14 mouse cellular contexts compared by ENCODE assay signal in the genomic region with DNA sequence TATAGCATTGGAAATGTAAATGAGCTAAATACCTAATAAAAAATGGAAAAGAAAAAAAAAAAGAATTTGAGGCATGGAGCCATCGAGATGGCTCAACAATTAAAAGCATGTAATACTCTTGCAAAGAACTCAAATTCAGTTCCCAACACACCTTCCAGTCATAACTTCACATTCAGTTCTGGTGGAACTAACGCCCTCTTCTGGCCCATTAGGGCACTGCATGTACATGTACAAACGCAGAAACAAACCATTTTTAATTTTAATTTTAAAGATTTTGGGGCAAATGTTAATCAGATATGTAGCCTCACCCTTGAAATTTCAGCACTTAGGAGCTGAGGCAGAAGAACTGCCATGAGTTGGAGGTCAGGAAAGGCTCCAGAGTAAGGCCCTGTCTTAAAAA. TPM values are rescaled to one million over a fixed set of nuclear protein-coding genes. Genes with fewer than 3 reads are reported as not detected.
A peak's percentile ranks its signal among the peaks of the same experiment; 100 is the strongest.
DNase-seq lines count a peak whose midpoint lies in the region; ATAC-seq and TF ChIP-seq lines count a peak whose summit lies in the region.
"Had no signal": no experiment of that assay in that cellular context is flagged by ENCODE, and none has a peak within 500 bp of the region (broad histone marks: within the 10 kb centered on the region; RNA-seq: fewer than 3 reads in every experiment).

No protein-coding gene starts in this region.

- no peak overlapping the region for H3K9ac ChIP-seq in forebrain, postnatal 0 days
- no peak overlapping the region for H3K9ac ChIP-seq in forebrain, embryonic 11.5 days (ENCODE audit: low read length)
- H3K9ac ChIP-seq: heart, embryonic 15.5 days had no signal

- ATAC-seq in forebrain, postnatal 0 days, result no peak
- ATAC-seq in forebrain, embryonic 11.5 days (replicated peaks; ENCODE audit: low FRiP score), result no peak

- H3K36me3 ChIP-seq in forebrain, postnatal 0 days (ENCODE audit: insufficient read depth), result no peaks in the 10 kb centered on the region
- H3K36me3 ChIP-seq in forebrain, embryonic 11.5 days (ENCODE audit: control insufficient read depth, insufficient read depth, low read length), result no peaks in the 10 kb centered on the region
- H3K36me3 ChIP-seq: embryonic facial prominence, embryonic 10.5 days; heart, embryonic 15.5 days had no signal

- peak; percentile 12; the same call in 1 of the 2 replicates for TF ChIP-seq CTCF in forebrain, postnatal 0 days (IDR thresholded peaks at IDR 0.05; ENCODE audit: low read depth)
- TF ChIP-seq CTCF in left cerebral cortex, adult 2 months (IDR thresholded peaks at IDR 0.05), result peak; percentile 38

- H3K27ac ChIP-seq in forebrain, postnatal 0 days (ENCODE audit: low read depth, low read length), result no peak overlapping the region
- no peak overlapping the region for H3K27ac ChIP-seq in forebrain, embryonic 11.5 days (ENCODE audit: low read depth, low read length)
- no peak overlapping the region for H3K27ac ChIP-seq in left cerebral cortex, adult 2 months
- H3K27ac ChIP-seq: embryonic facial prominence, embryonic 10.5 days; heart, embryonic 15.5 days had no signal

- no peaks in the 10 kb centered on the region for H3K4me1 ChIP-seq in forebrain, postnatal 0 days (ENCODE audit: insufficient read depth)
- no peaks in the 10 kb centered on the region for H3K4me1 ChIP-seq in forebrain, embryonic 11.5 days (replicated peaks; ENCODE audit: control insufficient read depth, insufficient read depth, low read length)
- H3K4me1 ChIP-seq: heart, embryonic 15.5 days had no signal

- H3K9me3 ChIP-seq in forebrain, postnatal 0 days (ENCODE audit: low read length), result no peaks in the 10 kb centered on the region
- no peaks in the 10 kb centered on the region for H3K9me3 ChIP-seq in forebrain, embryonic 11.5 days (ENCODE audit: control insufficient read depth, low read length)
- H3K9me3 ChIP-seq: embryonic facial prominence, embryonic 10.5 days; heart, embryonic 15.5 days had no signal

- H3K4me2 ChIP-seq in forebrain, postnatal 0 days (ENCODE audit: low read depth), result no peak overlapping the region
- no peak overlapping the region for H3K4me2 ChIP-seq in forebrain, embryonic 11.5 days (ENCODE audit: low read depth, low read length, severe bottlenecking)
- H3K4me2 ChIP-seq: heart, embryonic 15.5 days had no signal

- H3K4me3 ChIP-seq in forebrain, postnatal 0 days (ENCODE audit: low read depth, low read length), result no peak overlapping the region
- H3K4me3 ChIP-seq in forebrain, embryonic 11.5 days (ENCODE audit: low read depth, low read length), result no peak overlapping the region
- H3K4me3 ChIP-seq in left cerebral cortex, adult 2 months, result no peak overlapping the region
- H3K4me3 ChIP-seq: embryonic facial prominence, embryonic 10.5 days; heart, embryonic 15.5 days had no signal

- WGBS in forebrain, postnatal 0 days, result 72% methylated on average over 3 of the region's 3 CpGs
- 70% methylated on average over 3 of the region's 3 CpGs for WGBS in forebrain, embryonic 11.5 days

- no peak for DNase-seq in forebrain, postnatal 0 days
- no peak for DNase-seq in forebrain, embryonic 11.5 days (ENCODE audit: low spot score)
- no peak for DNase-seq in left cerebral cortex, adult 2 months (ENCODE audit: extremely low spot score in 1 of 2, low spot score in 2 of 2)
- DNase-seq in left cerebral cortex, adult 18-20 months (ENCODE audit: low spot score in 2 of 2), result no peak
- peak; percentile 58 to 59 for DNase-seq in B cell, adult 2 months
- DNase-seq in brain, adult 2 months (ENCODE audit: low read depth, low spot score), result peak; percentile 23
- no peak for DNase-seq in right cerebral cortex, postnatal 10 days (ENCODE audit: low spot score in 2 of 2)
- DNase-seq in frontal cortex, postnatal 25 days (ENCODE audit: low spot score in 2 of 2), result no peak
- DNase-seq: cerebellum, adult 11-12 months; gastrocnemius, postnatal 25 days; kidney, postnatal 4 days; right cerebral cortex, postnatal 14 days had no signal

- intact Hi-C loops in left cerebral cortex, adult 2 months (cut with DNase I), result no loop called here

- no peaks in the 10 kb centered on the region for H3K27me3 ChIP-seq in forebrain, postnatal 0 days (ENCODE audit: insufficient read depth, low read length)
- no peaks in the 10 kb centered on the region for H3K27me3 ChIP-seq in forebrain, embryonic 11.5 days (ENCODE audit: control insufficient read depth, insufficient read depth, low read length)
- H3K27me3 ChIP-seq: heart, embryonic 15.5 days had no signal

RNA-seq across cellular contexts. Expression of gene Ankrd44, which starts 32.3 kb away (rescaled TPM):
- total RNA-seq in forebrain, postnatal 0 days (2014; rRNA removed), result 47.2 and 88.1 TPM in 2 replicates
- polyA plus RNA-seq in forebrain, postnatal 0 days (2015; fragmentation: Nextera tagmentation; extraction: Ambion mirVana), result 7.2 and 12.8 TPM in 2 replicates
- polyA plus RNA-seq in forebrain, embryonic 11.5 days (2014; fragmentation: Nextera tagmentation; extraction: Ambion mirVana), result 19.1 and 19.3 TPM in 2 replicates
- 10 to 100 TPM; 19.9 to 23.5 TPM for total RNA-seq in left cerebral cortex, adult 2 months (2021)
- total RNA-seq in left cerebral cortex, adult 18-20 months (2021), result 10 to 100 TPM; 21.9 to 23.0 TPM

Comparison
In these comparisons a context has a peak if more than half of its experiments do, and no peak if none do; other contexts are left out.
1. DNase-seq: peak in B cell, adult 2 months (2 of 2) and brain, adult 2 months (single experiment); none in forebrain, postnatal 0 days (single experiment), forebrain, embryonic 11.5 days (single experiment), left cerebral cortex, adult 2 months (0 of 2), left cerebral cortex, adult 18-20 months (0 of 2), right cerebral cortex, postnatal 10 days (0 of 2) and frontal cortex, postnatal 25 days (0 of 2).